Mouse (Mus musculus) large intestine, adult 2 months (tissue): Measurements from ENCODE around the gene Mib2. TPM values are rescaled to one million over a fixed set of nuclear protein-coding genes. Genes with fewer than 3 reads are reported as not detected.
"Not testable (repeated sequence)": the region's sequence is repeated elsewhere in the genome, so short reads cannot be mapped to it uniquely, and the experiment has no call there.

Experiments
- DNase-seq: peaks from one replicate; pipeline ENCODE4 v3.0.0-alpha.2; 2012; ENCODE audit warnings: low read depth, low spot score
- WGBS: fragments of 180-500 bp; shearing (Covaris S2); methylation state at CpG from one replicate; pipeline ENCODE4 v1.1.7; 2018; 5-methylcytosine and 5-hydroxymethylcytosine counted together
- polyA plus RNA-seq: library from polyadenylated mRNA; depleted of rRNA; stranded (reverse); fragments of >200 nt; gene quantifications from 2 replicates; pipeline ENCODE4 v1.2.3, GENCODE M21; 2012; rRNA removed

Gene Mib2
- 36.6 and 47.6 TPM in 2 replicates for polyA plus RNA-seq

GRCm38 (mm10) chr4:155668689-155669597 lies at the start of gene Mib2:
Gene Mib2 (minus strand): TSS chr4:155669198.
- peak; percentile 96 for DNase-seq
- under 1% methylated on average over 73 of the region's 73 CpGs for WGBS

GRCm38 (mm10) chr4:155710521-155711252 lies 41.7 kb upstream of the Mib2 start:
- no peak for DNase-seq
- WGBS: 44% methylated on average over 6 of the region's 6 CpGs

GRCm38 (mm10) chr4:155708988-155709387 lies 40.0 kb upstream of the Mib2 start:
- no peak for DNase-seq

GRCm38 (mm10) chr4:155708582-155708981 lies 39.6 kb upstream of the Mib2 start:
- DNase-seq: no peak
- WGBS: 80% methylated on average over 2 of the region's 2 CpGs

GRCm38 (mm10) chr4:155705592-155705929 lies 36.6 kb upstream of the Mib2 start:
- under 1% methylated on average over 19 of the region's 19 CpGs for WGBS
- no peak for DNase-seq

GRCm38 (mm10) chr4:155704721-155705591 lies 36.0 kb upstream of the Mib2 start, which contains the start of gene Ssu72:
Gene Ssu72 (plus strand): TSS chr4:155704800.
- DNase-seq: peak; percentile 76

GRCm38 (mm10) chr4:155703425-155703929 lies 34.5 kb upstream of the Mib2 start:
- DNase-seq: no peak
- 98% methylated on average over 4 of the region's 4 CpGs for WGBS

More at GRCm38 (mm10) chr4:155704721-155705591, 36.0 kb upstream of the Mib2 start, which contains the start of gene Ssu72:
- WGBS: under 1% methylated on average over 82 of the region's 83 CpGs

GRCm38 (mm10) chr4:155700425-155700824 lies 31.4 kb upstream of the Mib2 start:
- DNase-seq: no peak

- whole genome bisulfite sequencing: 69% methylated on average over 16 of the region's 16 CpGs
- no peak for DNase-seq
Observed at GRCm38 (mm10) chr4:155696261-155697255, 27.6 kb upstream of the Mib2 start.

GRCm38 (mm10) chr4:155695531-155696062 lies 26.6 kb upstream of the Mib2 start:
- 75% methylated on average over 4 of the region's 4 CpGs for WGBS
- DNase-seq: no peak

GRCm38 (mm10) chr4:155694482-155695401 lies 25.7 kb upstream of the Mib2 start:
- DNase-seq: no peak
- 2% methylated on average over 92 of the region's 92 CpGs for WGBS

GRCm38 (mm10) chr4:155694111-155694481 lies 25.1 kb upstream of the Mib2 start, which contains the start of gene Fndc10:
Gene Fndc10 (plus strand): TSS chr4:155694342.
- no peak for DNase-seq
- WGBS: under 1% methylated on average over 45 of the region's 47 CpGs

- no peak for DNase-seq
- WGBS: 98% methylated on average over 3 of the region's 3 CpGs
Observed at GRCm38 (mm10) chr4:155692421-155692820, 23.4 kb upstream of the Mib2 start.

GRCm38 (mm10) chr4:155690571-155691375 lies 21.8 kb upstream of the Mib2 start:
- WGBS: 77% methylated on average over 12 of the region's 12 CpGs
- no peak for DNase-seq

- whole genome bisulfite sequencing: 43% methylated on average over 4 of the region's 4 CpGs
- not testable (repeated sequence) for DNase-seq
Observed at GRCm38 (mm10) chr4:155687764-155688163, 18.8 kb upstream of the Mib2 start.

- DNase-seq: not testable (repeated sequence)
- 88% methylated on average over 16 of the region's 19 CpGs for WGBS
Observed at GRCm38 (mm10) chr4:155683670-155684277, 14.8 kb upstream of the Mib2 start.
